Mouse (Mus musculus) right cerebral cortex, postnatal 4 days (tissue): ENCODE measurements around the gene Lca5l.
"Not testable (repeated sequence)": the region's sequence is repeated elsewhere in the genome, so short reads cannot be mapped to it uniquely, and the experiment has no call there.

ENCODE experiments used
- DNase-seq: peaks from one replicate; pipeline ENCODE4 v3.0.0-alpha.2; 2022

Gene Lca5l

DNA sequence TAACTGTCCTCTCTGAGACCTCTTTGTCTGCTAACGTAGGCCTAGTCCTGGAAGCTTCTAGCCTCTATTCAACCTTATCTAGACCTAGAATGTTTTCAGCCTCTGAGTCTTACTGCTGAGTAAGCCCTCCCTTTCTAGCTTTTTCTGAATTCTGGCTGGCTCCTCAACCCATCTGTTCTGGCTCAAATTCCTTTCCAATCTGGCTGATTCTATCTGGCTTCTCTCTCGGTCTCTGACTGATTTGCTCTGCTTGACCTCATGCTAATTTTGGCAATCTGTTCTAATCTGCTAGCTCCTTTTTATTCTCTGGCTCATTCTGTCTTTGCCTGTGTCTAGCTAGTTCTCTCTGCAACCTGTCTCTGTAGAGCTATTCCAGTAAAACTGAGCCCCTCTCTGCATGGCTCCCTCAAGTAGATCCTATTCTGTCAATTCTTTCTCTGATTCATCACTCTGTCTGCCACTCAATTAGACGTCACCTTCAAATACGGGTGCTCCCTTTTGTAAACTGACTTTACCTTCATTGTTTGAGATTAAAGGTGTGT is 26.3 kb downstream of the Lca5l start:
- no peak for DNase-seq

DNA sequence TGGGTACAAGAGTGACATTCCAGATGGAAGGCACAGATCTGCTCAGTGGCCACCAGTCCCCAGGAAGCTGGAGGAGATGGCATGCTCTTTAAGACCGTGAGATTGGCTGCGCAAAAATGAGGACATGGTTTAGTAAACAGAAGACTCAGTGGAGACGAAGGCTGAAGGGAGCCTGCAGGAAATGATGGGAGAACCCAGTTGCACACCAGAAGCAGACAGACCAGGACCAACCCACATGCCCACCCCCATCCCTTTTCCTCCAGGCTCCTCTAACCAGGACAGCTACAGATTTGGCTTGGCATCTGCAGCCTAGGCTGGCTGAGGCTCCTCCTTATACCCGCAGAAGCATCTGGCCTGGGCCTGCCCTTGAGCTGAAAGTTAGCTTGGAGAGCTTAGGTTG is 30.7 kb downstream of the Lca5l start:
- no peak for DNase-seq

DNA sequence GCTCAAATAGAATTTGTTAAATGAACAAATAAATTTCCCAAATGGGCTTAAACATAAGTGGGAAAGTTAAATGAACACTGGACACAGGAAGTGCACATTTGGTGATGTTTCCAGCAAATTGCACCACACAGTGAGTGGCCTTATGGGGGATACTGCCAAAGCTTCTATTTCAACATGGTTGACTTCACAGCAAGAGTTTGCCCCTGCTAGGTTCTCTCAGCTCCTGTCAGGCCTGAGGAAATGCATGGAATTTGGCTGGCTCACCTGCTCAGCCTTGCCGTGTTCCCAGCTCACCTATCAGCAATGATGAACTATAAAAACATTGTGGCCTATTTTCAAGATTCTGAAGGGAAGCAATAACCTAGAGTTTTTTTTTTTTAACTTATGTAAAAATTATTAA is 31.1 kb downstream of the Lca5l start:
- DNase-seq = no peak

DNA sequence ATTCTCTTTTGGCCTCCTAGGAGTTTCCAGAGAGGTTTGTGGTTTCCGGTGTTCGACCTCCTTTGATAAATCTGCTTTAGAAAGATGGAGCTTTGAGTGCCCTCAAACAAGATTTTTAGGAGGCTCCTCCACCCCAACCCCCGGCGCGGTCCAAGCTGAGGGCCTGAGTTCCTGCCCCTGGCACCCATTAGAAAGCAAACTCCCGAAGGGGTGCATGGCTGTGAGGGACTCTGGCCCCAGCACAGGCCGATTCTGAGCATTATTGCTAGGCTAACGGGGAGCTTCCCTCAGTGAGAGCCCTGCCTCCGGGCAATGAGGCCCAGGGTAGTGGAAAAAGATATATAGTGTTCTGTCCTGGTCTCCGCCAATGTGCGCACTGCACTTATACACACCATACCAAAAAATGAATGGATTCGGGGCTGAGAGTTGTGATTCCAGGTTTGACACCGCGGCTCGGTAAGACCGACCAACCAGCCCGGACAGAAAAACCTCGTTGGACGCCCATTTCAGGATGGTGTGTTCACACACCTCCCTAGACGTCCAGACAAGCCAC is 32.2 kb downstream of the Lca5l start:
- no peak for DNase-seq

DNA sequence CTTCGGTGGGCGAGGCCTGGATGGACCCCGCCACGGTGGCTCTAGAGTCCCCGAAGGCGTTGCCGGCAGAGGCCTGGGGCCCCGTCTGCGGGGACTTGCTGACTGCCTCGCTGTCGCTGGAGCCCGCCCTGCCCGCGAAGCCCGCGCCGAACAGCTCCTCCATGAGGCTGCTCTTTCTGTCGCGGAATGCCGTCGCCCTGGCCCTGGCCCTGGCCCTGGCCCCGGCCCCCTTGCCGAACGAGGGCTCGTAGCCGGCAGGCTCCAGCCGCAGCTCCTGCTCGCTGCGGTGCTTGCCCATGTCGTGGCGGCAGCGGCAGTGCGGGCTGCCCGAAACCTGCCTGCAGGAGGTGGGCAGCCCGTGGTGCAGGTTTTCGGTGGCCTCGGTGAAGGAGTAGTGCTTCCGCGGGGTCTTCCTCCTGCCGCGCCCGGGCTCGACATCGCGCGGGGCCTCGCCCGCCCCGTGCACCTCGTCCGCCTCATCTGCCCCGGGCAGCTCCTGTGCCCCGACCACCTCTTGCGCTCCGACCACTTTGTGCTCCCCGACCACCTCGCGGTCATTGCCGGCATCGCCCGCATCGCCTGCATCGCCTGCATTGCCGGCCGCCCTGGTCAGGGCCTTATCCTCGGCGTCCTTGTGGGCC is 32.9 kb downstream of the Lca5l start:
- peak; percentile 64 for DNase-seq

DNA sequence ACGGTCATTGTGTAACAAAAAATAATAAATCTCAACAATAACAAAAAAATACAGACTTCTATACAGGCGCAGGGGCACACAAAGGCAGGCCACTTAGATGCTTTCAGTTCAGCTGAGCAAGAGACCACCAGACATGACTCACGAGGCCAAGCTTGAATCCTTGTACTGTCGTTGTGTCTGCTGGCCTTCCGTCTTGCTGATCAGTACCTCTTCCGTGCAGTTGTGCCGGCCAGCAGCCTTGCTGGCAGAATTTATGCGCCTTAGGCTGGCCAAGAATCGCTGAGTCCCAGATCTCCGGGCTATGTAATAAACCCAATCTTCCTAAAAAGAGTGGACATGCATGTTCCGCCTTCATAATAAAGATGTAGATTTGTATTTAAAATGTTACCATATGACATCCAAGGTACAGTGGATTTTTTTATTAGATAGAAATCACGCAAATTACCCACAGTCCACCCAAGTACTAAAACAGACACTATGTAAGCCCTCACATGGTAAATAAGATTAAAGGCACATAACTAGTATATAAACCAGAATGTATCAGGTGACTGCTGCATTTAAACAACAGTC is 33.5 kb downstream of the Lca5l start:
- no peak for DNase-seq

DNA sequence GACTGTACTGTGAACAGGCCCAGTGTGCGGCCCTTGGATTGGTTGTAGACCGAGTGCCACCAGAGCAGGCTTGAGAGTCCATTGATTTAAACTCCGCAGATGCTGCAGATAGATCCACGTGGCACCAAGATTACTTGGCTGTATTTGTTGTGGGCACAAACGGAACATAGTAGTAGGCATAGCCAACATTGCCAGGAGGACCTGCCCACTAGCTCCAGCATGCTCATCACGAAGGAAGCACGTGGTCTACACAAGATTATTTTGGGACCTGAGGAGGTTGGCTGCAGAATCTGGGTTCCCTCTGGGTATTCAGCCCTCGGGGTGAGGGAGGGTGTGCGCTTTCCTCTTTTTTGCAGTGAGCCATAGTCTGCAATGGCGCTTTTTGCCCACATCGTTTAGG is 34.9 kb downstream of the Lca5l start:
- DNase-seq = no peak

DNA sequence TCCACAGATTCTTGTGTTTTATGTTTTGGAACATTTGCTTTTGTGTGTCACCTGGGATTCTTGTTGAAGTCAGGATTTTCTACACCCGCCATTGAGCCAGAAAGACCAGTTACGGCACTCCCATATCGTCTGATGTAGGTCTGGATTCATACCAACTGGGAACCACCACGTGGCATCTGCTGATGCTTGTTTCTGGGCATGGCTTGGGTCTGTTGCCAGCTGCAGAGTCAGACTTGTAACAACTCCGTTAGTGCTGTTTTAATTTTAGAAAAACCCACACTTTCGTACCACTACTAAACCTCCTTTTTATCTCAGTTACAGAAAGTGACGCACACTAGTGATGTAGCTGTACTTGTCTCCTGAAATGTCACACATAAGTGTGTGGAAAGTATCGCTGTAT is 36.1 kb downstream of the Lca5l start:
- DNase-seq = peak; percentile 33

DNA sequence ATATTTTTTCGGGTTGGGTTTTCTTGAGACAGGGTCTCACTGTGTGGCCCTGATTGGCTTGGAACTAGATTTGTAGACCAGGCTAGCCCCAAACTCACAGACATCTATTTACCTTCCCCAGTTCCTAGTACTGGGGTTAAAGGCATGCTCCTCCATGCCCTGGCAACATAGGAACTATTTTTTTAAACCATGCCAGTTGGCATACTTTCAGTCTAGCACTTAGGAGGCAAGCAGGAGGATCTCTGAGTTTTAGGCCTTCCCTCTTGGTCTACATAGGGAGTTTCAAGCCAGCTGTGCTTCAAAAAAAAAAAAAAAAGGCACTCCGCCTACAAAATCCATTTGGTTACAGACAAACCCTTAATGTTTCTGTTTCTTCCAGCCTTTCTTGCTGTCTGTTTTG is 37.6 kb downstream of the Lca5l start:
- DNase-seq = no peak

DNA sequence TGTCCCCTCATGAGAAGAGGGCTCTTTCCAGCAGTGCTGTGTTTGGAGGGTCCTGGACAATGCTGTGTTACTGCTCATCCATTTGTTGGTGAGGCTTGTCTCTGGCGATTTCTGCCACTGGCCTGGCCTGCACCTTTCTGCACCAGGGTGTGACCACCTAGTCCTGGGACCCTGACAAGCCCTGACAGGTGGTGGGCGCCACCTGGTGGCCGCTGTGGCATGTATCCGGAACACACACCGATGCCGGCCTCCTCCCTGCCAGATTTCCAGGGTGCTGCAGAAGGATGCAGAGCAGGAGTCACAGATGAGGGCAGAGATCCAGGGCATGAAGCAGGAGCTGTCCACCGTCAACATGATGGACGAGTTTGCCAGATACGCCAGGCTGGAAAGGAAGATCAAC is 40.5 kb downstream of the Lca5l start:
- peak; percentile 79 for DNase-seq

DNA sequence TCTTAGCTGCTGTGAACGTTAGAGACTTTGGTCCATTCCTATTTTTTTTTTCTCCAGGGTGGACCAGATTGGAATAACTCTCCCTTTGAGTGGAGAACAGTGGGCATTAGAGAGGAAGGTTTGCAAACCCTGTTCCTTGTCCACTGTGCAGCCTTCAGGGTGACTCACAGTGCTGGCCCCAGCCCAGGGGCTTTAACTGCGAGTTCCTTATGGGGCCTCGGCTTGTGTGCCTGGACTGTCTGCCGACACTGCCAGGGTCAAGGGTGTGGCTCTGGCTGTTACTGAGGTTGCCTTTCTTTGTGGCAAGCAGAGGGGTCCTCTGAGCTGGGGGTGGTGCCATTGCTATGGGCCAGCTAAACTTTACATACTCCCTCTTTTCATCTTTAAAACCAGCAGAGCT is 41.1 kb downstream of the Lca5l start:
- DNase-seq = no peak

DNA sequence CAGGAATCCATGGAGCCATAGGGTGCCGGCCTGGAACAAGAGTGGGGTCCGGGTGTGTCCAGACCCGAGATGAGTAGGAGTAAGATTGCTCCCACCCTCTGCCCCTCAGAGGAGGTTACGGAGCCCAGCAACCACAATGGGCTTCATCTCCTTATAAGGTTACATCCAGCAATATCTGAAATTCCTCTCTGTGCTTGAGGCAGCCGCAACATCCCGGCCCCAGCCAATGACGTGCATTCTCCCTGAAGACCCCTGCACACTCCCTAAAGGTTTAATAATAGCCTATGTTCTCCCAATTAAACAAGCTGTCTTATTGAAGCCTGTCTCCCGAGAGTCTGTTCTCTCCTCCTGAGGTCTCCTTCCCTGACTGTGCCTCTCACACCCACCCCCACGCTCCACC is 42.8 kb downstream of the Lca5l start:
- DNase-seq = no peak

DNA sequence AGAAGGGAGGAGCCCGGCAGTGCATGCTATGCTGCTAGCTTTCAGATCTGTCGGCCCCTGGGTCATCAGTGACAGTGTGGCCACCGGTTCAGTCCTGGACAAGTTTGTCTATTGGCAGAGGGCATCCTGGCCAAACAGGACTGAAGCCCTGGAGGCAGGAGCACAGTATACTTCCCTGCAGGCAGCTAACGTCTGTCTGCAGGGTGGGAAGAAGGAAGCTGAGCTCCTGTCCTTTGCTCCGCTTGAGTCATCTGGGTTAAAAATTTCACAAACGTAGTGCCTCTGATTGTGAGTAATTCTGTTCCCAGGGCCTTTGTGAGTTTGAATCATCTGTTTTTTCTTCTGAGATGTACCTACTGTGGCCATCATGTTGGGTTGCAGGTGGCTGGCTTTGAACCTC is 43.2 kb downstream of the Lca5l start:
- no peak for DNase-seq

DNA sequence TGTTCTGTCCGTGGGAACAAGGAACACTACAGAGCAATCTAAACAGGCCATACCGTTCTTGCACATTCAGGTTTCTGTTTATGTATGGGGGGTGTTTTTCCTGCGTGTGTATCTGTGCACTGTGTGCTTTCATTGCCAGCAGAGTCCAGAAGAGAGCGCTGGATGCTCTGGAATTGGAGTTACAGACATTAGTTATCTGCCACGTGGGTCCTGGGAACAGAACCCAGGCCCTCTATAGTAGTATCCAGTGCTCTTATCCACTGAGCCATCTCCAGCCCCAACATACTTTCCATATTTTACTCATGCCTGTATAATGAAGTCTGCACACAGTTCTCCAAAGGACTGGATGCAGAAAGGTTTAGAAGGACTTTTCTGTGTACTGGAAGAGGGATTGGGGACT is 46.3 kb downstream of the Lca5l start:
- no peak for DNase-seq

DNA sequence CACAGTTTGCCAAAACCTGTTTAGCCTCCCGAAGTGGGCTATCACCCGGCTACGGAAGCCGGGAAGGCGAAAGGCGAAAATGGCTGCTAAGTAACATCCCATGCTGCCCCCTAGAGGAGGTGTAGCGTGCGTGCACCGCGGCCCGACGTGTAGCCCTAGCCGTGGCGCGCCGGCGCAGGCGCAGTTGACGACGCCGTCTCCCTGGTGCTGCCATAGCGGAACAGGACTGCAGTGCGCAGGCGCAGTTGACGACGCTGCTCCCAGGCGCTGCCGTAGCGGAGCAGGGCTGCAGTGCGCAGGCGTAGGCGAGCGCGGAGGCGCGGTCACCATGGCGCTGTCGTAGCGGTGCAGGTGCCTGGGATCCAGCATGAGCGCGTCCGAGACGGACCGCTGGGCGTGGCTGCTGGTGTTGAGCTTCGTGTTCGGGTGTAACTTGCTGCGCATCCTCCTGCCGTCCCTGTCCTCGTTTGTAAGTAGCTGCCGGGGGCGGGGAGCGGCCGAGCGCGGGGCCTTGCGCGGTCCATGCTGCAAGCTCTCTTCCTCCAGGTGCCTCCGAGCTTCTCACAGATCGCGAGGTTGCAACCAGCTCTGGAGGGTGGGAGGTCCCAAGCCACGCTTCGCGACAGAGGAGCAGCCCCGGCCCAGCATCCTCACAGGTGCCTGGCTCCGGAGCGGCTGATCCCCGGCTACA is 46.8 kb downstream of the Lca5l start, which contains the start of gene Wrb:
Gene Wrb, plus strand, starts transcription at position 298 of the 691 bp plus-strand sequence.
- peak; percentile 100 for DNase-seq

DNA sequence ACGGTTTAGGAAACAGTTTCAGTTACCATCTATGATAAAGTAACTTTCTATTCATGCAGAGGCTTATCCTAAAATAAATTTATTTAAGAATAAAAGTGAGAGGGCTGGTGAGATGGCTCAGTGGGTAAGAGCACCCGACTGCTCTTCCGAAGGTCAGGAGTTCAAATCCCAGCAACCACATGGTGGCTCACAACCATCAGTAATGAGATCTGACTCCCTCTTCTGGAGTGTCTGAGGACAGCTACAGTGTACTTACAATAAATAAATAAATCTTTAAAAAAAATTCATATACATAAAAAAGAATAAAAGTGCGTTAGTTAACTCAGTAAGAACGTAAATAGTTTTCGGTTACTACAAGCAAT is 47.3 kb downstream of the Lca5l start:
- DNase-seq = not testable (repeated sequence)

DNA sequence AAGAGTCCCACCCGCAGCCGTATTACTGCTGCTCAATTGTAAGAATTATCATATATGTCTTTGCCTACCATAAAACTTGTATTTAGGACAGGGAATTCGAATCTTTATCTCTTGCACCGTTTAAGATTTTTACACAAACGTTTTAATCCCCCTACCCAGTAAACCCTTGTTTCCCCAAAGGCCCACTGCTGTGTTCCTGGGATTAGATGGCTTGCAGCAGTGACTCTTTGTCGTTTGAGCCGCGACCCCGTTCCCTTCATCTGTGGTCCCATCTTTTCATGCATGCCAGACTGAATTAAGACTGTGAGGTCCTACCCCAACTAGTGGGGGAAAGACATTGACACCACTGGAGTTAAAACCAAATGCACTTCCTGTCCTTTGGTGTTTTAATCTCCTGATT is 63.6 kb downstream of the Lca5l start:
- no peak for DNase-seq

DNA sequence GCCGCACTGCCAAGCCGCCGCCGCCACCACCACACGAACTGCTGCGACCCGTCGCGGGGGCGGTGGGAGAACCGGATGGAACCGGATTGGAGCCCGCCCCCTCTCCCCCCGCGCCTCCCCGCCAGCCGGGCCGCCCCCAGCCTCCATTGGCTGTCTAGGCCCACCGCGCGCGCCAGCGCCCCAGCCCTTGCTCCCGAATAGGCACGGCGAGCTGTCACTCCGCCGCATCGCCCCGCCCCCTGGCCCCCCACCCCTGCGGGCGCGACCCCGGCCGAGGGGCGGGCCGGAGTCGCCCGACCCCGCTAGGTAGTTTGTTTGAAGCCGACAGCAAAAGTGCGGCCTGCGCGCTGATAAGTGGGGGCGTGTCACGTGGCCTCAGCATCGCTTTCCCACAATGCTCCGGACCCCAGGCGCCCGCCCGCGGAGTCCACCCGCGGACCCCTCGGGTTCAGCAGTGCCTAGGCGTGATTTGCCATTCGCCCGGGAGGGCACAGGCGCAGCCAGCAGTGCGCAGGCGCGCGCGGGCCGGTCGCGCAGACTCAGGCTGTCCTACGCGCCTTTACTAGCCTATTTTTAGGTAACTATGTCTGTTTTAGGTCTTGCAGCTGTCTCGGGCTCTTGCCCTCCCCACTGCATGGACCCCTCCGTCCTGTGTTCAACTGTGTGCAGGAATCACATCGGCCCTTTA is 64.3 kb downstream of the Lca5l start, which contains the start of gene Hmgn1:
Gene Hmgn1, minus strand, starts transcription at position 73 of the 688 bp plus-strand sequence.
- DNase-seq = peak; percentile 98

DNA sequence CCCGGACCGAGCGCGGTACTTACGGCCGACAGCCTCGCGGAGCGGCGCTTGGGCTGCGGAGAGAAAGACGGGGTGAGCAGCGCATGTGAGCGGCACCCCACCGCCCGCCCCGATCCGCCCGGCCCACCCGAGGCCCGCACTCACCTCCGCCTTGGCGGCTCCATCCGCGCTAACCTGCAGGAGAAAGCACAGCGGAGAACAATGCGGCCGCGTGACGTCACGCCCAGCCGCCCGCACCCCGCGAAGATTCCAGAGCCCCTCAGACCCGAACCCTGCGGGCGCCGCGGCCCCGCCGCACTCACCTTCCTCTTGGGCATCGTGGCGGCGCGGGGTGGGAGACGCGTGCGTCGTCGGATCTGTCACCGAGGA is 64.8 kb downstream of the Lca5l start:
- DNase-seq = no peak

DNA sequence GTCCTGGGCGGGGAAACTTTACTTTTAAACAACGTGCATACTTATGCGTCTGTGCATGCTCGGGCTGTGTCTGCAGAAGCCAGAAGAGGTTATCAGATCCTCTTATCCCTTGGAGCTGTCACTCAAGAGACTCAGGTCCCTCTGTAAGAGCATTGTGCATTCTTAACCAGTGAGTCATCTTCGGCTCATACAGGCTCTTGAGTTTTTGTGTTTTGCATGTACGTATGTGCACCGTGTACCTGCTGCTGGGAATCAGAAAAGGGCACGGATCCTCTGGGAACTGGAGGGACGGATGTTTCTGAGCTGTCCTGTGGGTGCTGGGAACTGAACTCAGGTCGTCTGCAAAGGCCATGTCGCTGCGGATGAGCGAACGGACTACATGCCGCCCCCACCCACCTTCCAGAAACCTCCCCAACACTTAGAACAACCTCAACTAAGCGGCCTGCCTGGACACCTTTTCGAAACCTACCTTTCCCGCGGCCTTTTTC is 65.3 kb downstream of the Lca5l start:
- DNase-seq = no peak

DNA sequence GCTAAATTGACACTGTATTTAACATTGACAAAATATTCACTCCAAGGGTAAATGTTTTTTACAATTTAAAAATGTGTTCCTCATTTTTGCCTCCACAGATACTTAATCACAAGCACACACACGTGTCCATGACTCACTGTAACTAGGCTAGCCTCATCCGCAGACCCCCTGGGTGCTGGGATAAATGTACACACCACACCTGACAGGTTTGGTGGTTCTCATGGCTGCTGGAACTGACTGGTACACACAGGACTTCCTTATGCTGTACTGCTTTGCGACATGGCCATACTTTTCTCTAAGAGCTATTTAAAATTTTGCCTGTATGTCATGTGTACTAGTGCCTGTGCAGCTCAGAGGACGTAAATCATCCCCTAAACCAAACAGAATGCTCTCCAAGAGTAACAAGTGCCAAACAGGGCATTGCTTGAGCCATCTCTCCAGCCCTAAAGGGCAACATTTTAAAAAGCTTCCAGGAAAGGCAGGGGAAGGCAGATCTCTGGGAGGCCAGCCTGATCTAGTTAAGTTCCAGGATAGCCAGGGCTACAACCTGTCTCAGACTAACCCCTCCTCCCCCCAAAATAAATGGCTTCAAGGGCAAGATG is 71.9 kb downstream of the Lca5l start:
- no peak for DNase-seq

DNA sequence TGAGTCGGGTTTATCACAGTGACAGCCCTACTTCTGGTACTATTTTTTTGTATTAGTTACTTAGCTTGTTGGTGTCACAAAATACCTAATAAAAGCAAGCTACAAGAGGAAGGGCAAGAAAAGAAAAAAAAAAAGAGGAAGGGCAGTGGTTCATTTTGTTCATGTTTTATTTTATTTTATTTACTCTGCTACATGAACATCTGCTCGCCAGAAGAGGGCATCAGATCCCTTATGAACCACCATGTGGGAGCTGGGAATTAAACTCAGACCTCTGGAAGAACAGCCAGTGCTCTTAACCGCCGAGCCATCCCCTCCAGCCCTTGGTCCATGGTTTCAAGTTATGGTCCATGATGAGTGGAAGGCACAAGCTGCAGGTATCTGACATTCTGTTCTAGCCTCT is 77.3 kb downstream of the Lca5l start:
- DNase-seq = no peak

DNA sequence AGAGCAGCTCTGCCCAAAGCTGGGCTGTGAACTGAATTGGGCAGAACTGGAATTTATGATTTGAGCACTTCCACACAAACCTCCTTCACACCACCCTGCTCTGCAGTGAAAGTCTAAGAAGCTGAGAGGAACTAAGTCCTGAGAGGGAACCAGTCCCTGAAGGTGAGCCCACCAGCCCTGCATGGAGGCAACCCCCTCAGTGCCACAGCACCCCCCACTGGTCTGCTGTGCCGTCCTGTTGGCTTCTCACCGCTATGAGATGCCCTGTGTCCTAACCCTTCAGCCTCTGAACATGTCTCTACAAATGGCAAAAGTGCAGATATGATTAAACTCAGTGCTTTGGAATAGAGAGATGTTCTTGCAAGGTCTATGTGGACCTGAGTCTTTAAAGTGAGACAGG is 79.3 kb downstream of the Lca5l start:
- no peak for DNase-seq
